Comparison of ENCODE assay signal across 11 mouse cellular contexts in genomic region chr6:94682270-94682618, GRCm38 (mm10). TPM values are rescaled to one million over a fixed set of nuclear protein-coding genes. Genes with fewer than 3 reads are reported as not detected.
DNase-seq lines count a peak whose midpoint lies in the region; ATAC-seq and TF ChIP-seq lines count a peak whose summit lies in the region.
"Had no signal": no experiment of that assay in that cellular context is flagged by ENCODE, and none has a peak within 500 bp of the region (broad histone marks: within the 10 kb centered on the region; RNA-seq: fewer than 3 reads in every experiment).

No protein-coding gene starts in this region.

- no peak overlapping the region for H3K4me3 ChIP-seq in heart, embryonic 13.5 days
- H3K4me3 ChIP-seq in thymus, adult 2 months (ENCODE audit: control insufficient read depth, insufficient read depth, low read length), result peak overlapping the region; percentile 22; the same call in 1 of the 2 replicates
- H3K4me3 ChIP-seq in intestine, postnatal 0 days (ENCODE audit: low read depth, low read length), result no peak overlapping the region

- DNase-seq in heart, adult 11 months, result no peak
- DNase-seq in thymus, adult 2 months, result no peak
- no peak for DNase-seq in thymus, postnatal 25 days
- no peak for DNase-seq in right cerebral cortex, adult 18-20 months
- DNase-seq in frontal cortex, postnatal 10 days (ENCODE audit: low spot score in 2 of 2), result no peak
- DNase-seq in ovary, postnatal 36 days (ENCODE audit: low spot score), result no peak
- DNase-seq: cerebellum, adult 11-12 months; heart, postnatal 36 days; lung, adult 2 months had no signal

- 0 out of 2 replicates have a peak overlapping the region, but pooled peaks have one; percentile 1 for H3K4me2 ChIP-seq in heart, embryonic 13.5 days
- H3K4me2 ChIP-seq in intestine, postnatal 0 days (replicated peaks; ENCODE audit: low read depth), result peak overlapping the region; percentile 33

- peaks cover 85% of the 10 kb centered on the region for H3K4me1 ChIP-seq in heart, embryonic 13.5 days
- peaks cover 68% of the 10 kb centered on the region for H3K4me1 ChIP-seq in thymus, adult 2 months (replicated peaks; ENCODE audit: control insufficient read depth, insufficient read depth, low read length)
- peaks cover 50% of the 10 kb centered on the region for H3K4me1 ChIP-seq in intestine, postnatal 0 days (replicated peaks; ENCODE audit: control insufficient read depth, insufficient read depth, low read length)

- peak overlapping the region; percentile 0; the same call in 1 of the 2 replicates for H3K9ac ChIP-seq in heart, embryonic 13.5 days
- H3K9ac ChIP-seq in intestine, postnatal 0 days (ENCODE audit: low read depth, low read length), result no peak overlapping the region

- 0 out of 2 replicates have a peak overlapping the region, but pooled peaks have one; percentile 17 for H3K27ac ChIP-seq in heart, embryonic 13.5 days (replicated peaks)
- peak overlapping the region; percentile 89 for H3K27ac ChIP-seq in thymus, adult 2 months (ENCODE audit: control insufficient read depth, insufficient read depth, low read length)
- H3K27ac ChIP-seq in intestine, postnatal 0 days (ENCODE audit: low read depth, low read length), result 0 out of 2 replicates have a peak overlapping the region, but pooled peaks have one; percentile 11

- TF ChIP-seq CTCF in thymus, adult 2 months (IDR thresholded peaks at IDR 0.05; ENCODE audit: borderline replicate concordance, control insufficient read depth, extremely low read depth, insufficient read depth, low read length, poor library complexity), result no peak
- TF ChIP-seq CTCF in intestine, postnatal 0 days (IDR thresholded peaks at IDR 0.05; ENCODE audit: low read depth), result no peak

- H3K36me3 ChIP-seq in heart, embryonic 13.5 days, result no peaks in the 10 kb centered on the region
- no peaks in the 10 kb centered on the region for H3K36me3 ChIP-seq in thymus, adult 2 months (ENCODE audit: control insufficient read depth, insufficient read depth, low read length)
- H3K36me3 ChIP-seq in intestine, postnatal 0 days (ENCODE audit: control insufficient read depth, insufficient read depth), result no peaks in the 10 kb centered on the region

- WGBS in heart, embryonic 13.5 days, result 62% methylated on average over 6 of the region's 6 CpGs
- WGBS in thymus, adult 2 months, result 17% methylated on average over 6 of the region's 6 CpGs
- WGBS in intestine, postnatal 0 days, result 52% methylated on average over 6 of the region's 6 CpGs

- ATAC-seq in heart, embryonic 13.5 days (ENCODE audit: extremely low read depth, insufficient number of reproducible peaks, low FRiP score, low TSS enrichment), result no peak
- no peak for ATAC-seq in intestine, postnatal 0 days

- H3K9me3 ChIP-seq in heart, embryonic 13.5 days, result no peaks in the 10 kb centered on the region
- no peaks in the 10 kb centered on the region for H3K9me3 ChIP-seq in intestine, postnatal 0 days (ENCODE audit: control insufficient read depth)

- TF ChIP-seq POLR2A in thymus, adult 2 months (IDR thresholded peaks at IDR 0.05; ENCODE audit: control insufficient read depth, extremely low read depth, insufficient read depth, low read length, poor library complexity), result no peak

- no peaks in the 10 kb centered on the region for H3K27me3 ChIP-seq in heart, embryonic 13.5 days (replicated peaks)
- no peaks in the 10 kb centered on the region for H3K27me3 ChIP-seq in thymus, adult 2 months (ENCODE audit: control insufficient read depth, insufficient read depth, low read length)
- no peaks in the 10 kb centered on the region for H3K27me3 ChIP-seq in intestine, postnatal 0 days (replicated peaks; ENCODE audit: control insufficient read depth, insufficient read depth, low read length)

RNA-seq across cellular contexts. Expression of gene Lrig1, which starts 17.7 kb away (rescaled TPM):
- polyA plus RNA-seq in heart, embryonic 13.5 days (2015; fragmentation: Nextera tagmentation; extraction: Ambion mirVana), result 8.1 and 8.3 TPM in 2 replicates
- 58.7 and 62.1 TPM in 2 replicates for polyA plus RNA-seq in thymus, adult 2 months (2012; rRNA removed)
- 13.3 and 13.4 TPM in 2 replicates for polyA plus RNA-seq in intestine, postnatal 0 days (2015; fragmentation: Nextera tagmentation; extraction: Ambion mirVana)

Comparison
In these comparisons a context has a peak if more than half of its experiments do, and no peak if none do; other contexts are left out.
1. H3K27ac ChIP-seq: peak in every context shown above with its lines; median percentile 89 in thymus, adult 2 months; 17 in heart, embryonic 13.5 days; 11 in intestine, postnatal 0 days.